Mouse (Mus musculus) bone marrow macrophage, adult 2 months (primary cell): ENCODE data around the gene Sipa1l3.

Experiments used
- CTCF ChIP-seq: IDR thresholded peaks from 2 replicates; pipeline ENCODE4 v1.5.1; 2012; ENCODE audit warnings: low read depth, mild to moderate bottlenecking, low read length, moderate library complexity
- POLR2A ChIP-seq: IDR thresholded peaks from 2 replicates; pipeline ENCODE4 v1.6.1; 2012; ENCODE audit warnings: mild to moderate bottlenecking, low read depth, low read length, borderline replicate concordance

DNA sequence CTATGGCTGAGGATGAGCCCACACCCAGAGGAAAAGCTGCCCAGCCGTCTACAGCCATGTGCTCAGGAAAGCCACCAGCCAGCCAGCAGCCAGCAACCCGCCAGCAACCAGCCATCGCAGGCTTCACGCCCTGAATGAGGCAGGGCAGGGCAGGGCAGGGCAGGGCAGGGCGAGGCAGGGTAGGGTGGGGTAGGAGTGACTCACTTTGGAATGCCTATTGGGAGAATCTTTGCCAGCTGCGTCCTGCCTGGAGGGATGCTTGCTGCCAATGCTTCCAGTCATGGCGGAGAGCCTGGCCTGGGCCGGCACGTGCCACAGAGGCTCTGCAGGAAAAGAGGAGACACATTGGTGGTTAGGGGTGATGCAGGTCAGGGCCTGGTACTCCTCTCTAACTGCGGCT lies 168.0 kb downstream of the Sipa1l3 start:
- TF ChIP-seq POLR2A (no peak), CTCF (no peak)
